Mouse (Mus musculus) midbrain, embryonic 13.5 days (tissue): ENCODE results near the gene Atn1. TPM values are rescaled to one million over a fixed set of nuclear protein-coding genes. Genes with fewer than 3 reads are reported as not detected.
A peak's percentile ranks its signal among the peaks of the same experiment; 100 is the strongest.

ENCODE experiments used
- ATAC-seq: fragments of 200-750 bp; cut with Nextera tagmentation; 2 replicates; pipeline ENCODE4 v1.8.0; 2017; ENCODE audit warnings: mild to moderate bottlenecking, moderate TSS enrichment, moderate library complexity
- H3K27ac ChIP-seq: fragments of 300-500 bp; sonication (generic); 2 replicates; pipeline ENCODE4 v1.5.1; 2015; ENCODE audit warnings: inconsistent platforms, mild to moderate bottlenecking, moderate library complexity
- H3K27me3 ChIP-seq: fragments of 300-500 bp; sonication (generic); 2 replicates; pipeline ENCODE4 v1.6.1; 2015; ENCODE audit warnings: mild to moderate bottlenecking, inconsistent platforms
- H3K36me3 ChIP-seq: fragments of 300-500 bp; sonication (generic); 2 replicates; pipeline ENCODE4 v1.6.1; 2015; ENCODE audit warnings: mild to moderate bottlenecking, inconsistent platforms
- H3K4me1 ChIP-seq: fragments of 300-500 bp; sonication (generic); replicated peaks from 2 replicates; pipeline ENCODE4 v1.6.1; 2015; ENCODE audit warnings: inconsistent platforms
- H3K4me2 ChIP-seq: fragments of 300-500 bp; sonication (generic); replicated peaks from 2 replicates; pipeline ENCODE4 v1.6.1; 2015; ENCODE audit warnings: moderate library complexity, mild to moderate bottlenecking, inconsistent platforms
- H3K4me3 ChIP-seq: fragments of 300-500 bp; sonication (generic); replicated peaks from 2 replicates; pipeline ENCODE4 v1.5.1; 2015; ENCODE audit warnings: mild to moderate bottlenecking, inconsistent platforms
- H3K9ac ChIP-seq: fragments of 300-500 bp; sonication (generic); replicated peaks from 2 replicates; pipeline ENCODE4 v1.6.1; 2015; ENCODE audit warnings: mild to moderate bottlenecking, inconsistent platforms
- H3K9me3 ChIP-seq: fragments of 300-500 bp; sonication (generic); 2 replicates; pipeline ENCODE4 v1.6.1; 2016; ENCODE audit warnings: mild to moderate bottlenecking, inconsistent platforms
- WGBS: fragments of 180-500 bp; shearing (Covaris S2); methylation state at CpG from one replicate; pipeline ENCODE4 v1.1.7; 2015; 5-methylcytosine and 5-hydroxymethylcytosine counted together
- microRNA counts: library from miRNA; unstranded; fragments of <30 nt; microRNA quantifications from one replicate; lab custom pipeline; 2016
- microRNA-seq: library from miRNA; unstranded; fragments of <30 nt; microRNA quantifications from one replicate; pipeline ENCODE4, GENCODE M21; 2016
- polyA plus RNA-seq: library from polyadenylated mRNA; unstranded; fragments of >200 nt; fragmentation: Nextera tagmentation; extraction: Ambion mirVana; gene quantifications from 2 replicates; pipeline ENCODE4 v1.2.1, GENCODE M21; 2015

The Atn1 gene
- polyA plus RNA-seq, 1 experiment from 2014 or later = 25.4 TPM

GRCm38 (mm10) chr6:124699962-124700610 lies 56.2 kb downstream of the Atn1 start:
- Histone ChIP-seq H3K9ac (no peak overlapping the region), H3K9me3 (no peaks in the 10 kb centered on the region), H3K27me3 (no peaks in the 10 kb centered on the region), H3K4me2 (no peak overlapping the region), H3K4me3 (no peak overlapping the region), H3K27ac (no peak overlapping the region), H3K4me1 (0 out of 2 replicates have a peak, but pooled peaks cover 2% of the 10 kb centered on the region), H3K36me3 (peaks cover 65% of the 10 kb centered on the region)
- no peak; the same call in 1 of the 2 replicates for ATAC-seq
- WGBS = 85% methylated on average over 11 of the region's 11 CpGs

- peaks cover 57% of the 10 kb centered on the region for H3K36me3 ChIP-seq
- H3K4me2 ChIP-seq = no peak overlapping the region
- no peaks in the 10 kb centered on the region for H3K9me3 ChIP-seq
- ATAC-seq = no peak
- peaks cover 2% of the 10 kb centered on the region; the same call in 1 of the 2 replicates for H3K4me1 ChIP-seq
- no peak overlapping the region for H3K4me3 ChIP-seq
- no peaks in the 10 kb centered on the region for H3K27me3 ChIP-seq
- H3K27ac ChIP-seq = no peak overlapping the region
- no peak overlapping the region for H3K9ac ChIP-seq
- 91% methylated on average over 4 of the region's 4 CpGs for WGBS
These were observed 57.0 kb downstream of the Atn1 start for GRCm38 (mm10) chr6:124699366-124699765.

DNA sequence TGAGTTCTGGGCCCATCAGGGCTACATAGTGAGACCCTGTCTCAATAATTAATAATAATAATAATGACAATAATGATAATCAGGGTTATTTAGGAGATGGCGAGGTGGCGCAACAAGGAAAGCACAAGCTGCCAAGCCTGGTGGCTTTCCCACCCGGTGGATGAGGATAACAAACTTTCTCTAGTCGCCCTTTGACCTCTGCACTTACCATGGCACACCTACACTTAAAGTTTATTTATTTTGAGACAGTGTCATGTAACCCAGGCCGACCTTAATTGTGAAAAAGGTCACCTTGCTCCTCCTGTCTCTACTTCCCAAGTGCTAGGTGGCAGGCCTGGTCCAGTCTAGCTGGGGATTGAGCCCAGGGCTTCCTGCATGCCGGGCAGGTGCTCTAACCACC lies 57.6 kb downstream of the Atn1 start:
- Histone ChIP-seq H3K9me3 (no peaks in the 10 kb centered on the region), H3K36me3 (peaks cover 51% of the 10 kb centered on the region), H3K9ac (no peak overlapping the region), H3K4me1 (peaks cover 5% of the 10 kb centered on the region; the same call in 1 of the 2 replicates), H3K27me3 (no peaks in the 10 kb centered on the region), H3K27ac (no peak overlapping the region), H3K4me3 (no peak overlapping the region), H3K4me2 (no peak overlapping the region)
- 84% methylated on average over 6 of the region's 6 CpGs for WGBS
- no peak for ATAC-seq

DNA sequence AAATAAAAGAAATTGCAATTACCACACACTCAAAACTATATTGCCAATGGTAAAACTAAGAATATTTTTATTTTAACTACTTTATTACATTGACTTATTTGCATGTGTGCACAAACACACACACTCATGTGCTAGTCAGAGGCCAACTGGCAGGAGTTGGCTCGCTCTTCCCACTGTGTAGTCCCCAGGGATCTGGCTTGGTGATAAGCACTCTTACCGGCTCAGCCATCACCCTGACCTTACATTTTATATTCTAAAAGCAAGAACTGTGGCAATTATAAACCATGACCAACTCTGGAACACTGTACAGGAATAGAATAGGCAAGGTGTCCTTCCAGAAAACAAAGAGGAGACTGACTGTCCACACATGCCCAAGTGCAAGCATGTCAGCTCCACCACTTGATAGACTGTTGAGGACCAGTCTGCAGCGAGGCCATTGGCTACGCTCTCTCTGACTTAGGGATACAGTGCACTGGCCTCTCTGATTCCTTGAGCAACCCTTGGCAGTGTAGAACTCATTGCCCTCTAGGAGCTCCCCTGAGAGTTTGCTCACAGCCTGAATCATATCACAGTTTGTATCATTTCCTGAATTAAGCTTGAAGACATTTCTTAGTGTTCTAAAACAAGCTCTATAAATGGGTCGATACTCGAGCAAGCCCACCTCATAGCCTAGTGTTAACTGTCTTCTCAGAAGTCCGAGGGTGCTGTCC lies 59.7 kb downstream of the Atn1 start:
- WGBS = 91% methylated on average over 7 of the region's 7 CpGs

DNA sequence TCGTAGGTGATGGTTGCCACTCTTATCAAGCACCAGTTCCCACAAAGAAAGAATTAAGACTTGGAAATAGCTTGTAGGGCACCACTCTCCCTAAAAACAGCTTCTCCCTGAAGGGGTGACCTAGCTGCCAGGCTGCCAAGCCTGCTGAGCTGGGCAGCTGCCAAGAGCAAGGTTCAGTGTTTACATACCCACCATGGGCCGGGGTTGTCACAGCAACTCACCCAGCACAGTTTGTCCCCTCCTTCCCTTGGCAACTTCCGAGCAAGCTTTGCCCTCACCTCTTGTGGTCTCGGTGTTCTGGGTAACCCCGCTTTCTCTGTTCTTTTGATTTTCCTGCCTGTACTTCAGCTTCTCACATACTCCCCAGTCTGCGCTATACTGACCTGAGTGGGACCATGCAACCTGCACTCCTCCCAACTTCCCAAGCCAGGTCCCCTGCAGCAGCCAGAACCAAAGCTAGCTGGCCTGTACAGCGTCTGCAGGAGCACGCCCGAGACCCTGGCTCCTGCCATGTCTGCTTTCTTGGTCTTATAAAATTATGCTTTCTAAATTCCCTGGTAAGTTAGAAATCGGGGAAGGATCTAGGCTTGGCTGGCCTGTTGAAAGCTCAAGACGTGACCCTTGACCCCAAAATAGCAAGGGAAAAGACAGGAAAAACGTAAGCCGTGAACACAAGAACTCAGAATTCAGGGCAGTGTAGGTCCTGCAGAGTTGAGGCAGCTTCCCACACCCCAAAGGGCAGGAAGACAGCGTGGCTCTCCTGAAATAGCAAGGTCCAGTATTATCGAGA lies 62.0 kb downstream of the Atn1 start:
- H3K27ac ChIP-seq = no peak overlapping the region
- ATAC-seq = peak; percentile 63
- WGBS = 84% methylated on average over 15 of the region's 15 CpGs
- peaks cover 7% of the 10 kb centered on the region; the same call in 1 of the 2 replicates for H3K36me3 ChIP-seq
- H3K4me1 ChIP-seq = peaks cover 5% of the 10 kb centered on the region; the same call in 1 of the 2 replicates
- no peaks in the 10 kb centered on the region for H3K9me3 ChIP-seq
- H3K4me3 ChIP-seq = no peak overlapping the region
- H3K27me3 ChIP-seq = no peaks in the 10 kb centered on the region
- no peak overlapping the region for H3K9ac ChIP-seq
- H3K4me2 ChIP-seq = no peak overlapping the region

More for the DNA sequence above, 59.7 kb downstream of the Atn1 start:
- peaks cover 5% of the 10 kb centered on the region; the same call in 1 of the 2 replicates for H3K4me1 ChIP-seq
- H3K4me3 ChIP-seq = no peak overlapping the region
- H3K4me2 ChIP-seq = no peak overlapping the region
- no peak for ATAC-seq
- peaks cover 30% of the 10 kb centered on the region for H3K36me3 ChIP-seq
- H3K9me3 ChIP-seq = no peaks in the 10 kb centered on the region
- no peak overlapping the region for H3K27ac ChIP-seq
- H3K9ac ChIP-seq = no peak overlapping the region
- H3K27me3 ChIP-seq = no peaks in the 10 kb centered on the region

GRCm38 (mm10) chr6:124693243-124693981 lies 62.9 kb downstream of the Atn1 start:
- ATAC-seq = no peak
- Histone ChIP-seq H3K4me2 (no peak overlapping the region), H3K36me3 (0 out of 2 replicates have a peak, but pooled peaks cover 5% of the 10 kb centered on the region), H3K27me3 (no peaks in the 10 kb centered on the region), H3K27ac (no peak overlapping the region), H3K9me3 (no peaks in the 10 kb centered on the region), H3K4me1 (peaks cover 5% of the 10 kb centered on the region; the same call in 1 of the 2 replicates), H3K9ac (no peak overlapping the region), H3K4me3 (no peak overlapping the region)
- WGBS = 85% methylated on average over 15 of the region's 15 CpGs

MicroRNA genes within 50 kb of the gene (microRNA counts, 519-probe panel; counts per million panel counts)
- microRNA mmu-miR-141 (lab: Ali Mortazavi, UCI) = 110 counts per million, percentile 56 among the panel's probes with 10 or more counts
- microRNA mmu-miR-200c (lab: Ali Mortazavi, UCI) = 110 counts per million, percentile 56 among the panel's probes with 10 or more counts

Small RNA genes within 50 kb of the gene (microRNA-seq; reads per million reads assigned to microRNA genes)
- gene Mir141 (3.1 reads per million, percentile 11 among the genes with 10 or more reads in this experiment), gene Mir200c (17.9 reads per million, percentile 34 among the genes with 10 or more reads in this experiment)

Other genes with a start within 250 kb of the Atn1 start
- gene C1ra, start 244.1 kb downstream of the Atn1 start, polyA plus RNA-seq = 0.12 TPM in 1 of 2 replicates, not detected in the other
- gene C1s1, start 214.2 kb downstream of the Atn1 start, polyA plus RNA-seq = 0.09 and 0.51 TPM in 2 replicates
- not detected in 2 replicates for gene C1rb, start 186.2 kb downstream of the Atn1 start, polyA plus RNA-seq
- gene C1s2, start 120.4 kb downstream of the Atn1 start, polyA plus RNA-seq = 0.13 TPM in 2 replicates
- gene Lpcat3, start 93.5 kb downstream of the Atn1 start, polyA plus RNA-seq = 39.6 and 40.0 TPM in 2 replicates
- gene Emg1, start 44.3 kb downstream of the Atn1 start, polyA plus RNA-seq = 136 and 144 TPM in 2 replicates
- 258 and 276 TPM in 2 replicates for gene Phb2, start 44.2 kb downstream of the Atn1 start, polyA plus RNA-seq
- gene Ptpn6, start 17.8 kb downstream of the Atn1 start, polyA plus RNA-seq = 3.4 and 4.1 TPM in 2 replicates
- gene Grcc10, start 15.2 kb downstream of the Atn1 start, polyA plus RNA-seq = 710 and 725 TPM in 2 replicates
- not detected in 2 replicates for gene Gm45234, start 503 bp downstream of the Atn1 start, polyA plus RNA-seq
- 27.5 and 29.7 TPM in 2 replicates for gene Eno2, start 13.1 kb upstream of the Atn1 start, polyA plus RNA-seq
- 2.3 and 4.3 TPM in 2 replicates for gene Lrrc23, start 23.2 kb upstream of the Atn1 start, polyA plus RNA-seq
- gene Spsb2, start 52.1 kb upstream of the Atn1 start, polyA plus RNA-seq = 7.7 and 8.2 TPM in 2 replicates
- 329 and 343 TPM in 2 replicates for gene Tpi1, start 57.8 kb upstream of the Atn1 start, polyA plus RNA-seq
- 202 and 204 TPM in 2 replicates for gene Usp5, start 73.0 kb upstream of the Atn1 start, polyA plus RNA-seq
- 82.7 and 89.5 TPM in 2 replicates for gene Cdca3, start 73.0 kb upstream of the Atn1 start, polyA plus RNA-seq
- 5.1 and 7.5 TPM in 2 replicates for gene Gnb3, start 83.8 kb upstream of the Atn1 start, polyA plus RNA-seq
- gene P3h3, start 101.2 kb upstream of the Atn1 start, polyA plus RNA-seq = 12.3 and 17.0 TPM in 2 replicates
- 19.2 and 22.9 TPM in 2 replicates for gene Gpr162, start 107.5 kb upstream of the Atn1 start, polyA plus RNA-seq
- gene Cd4, start 131.7 kb upstream of the Atn1 start, polyA plus RNA-seq = 0.07 TPM in 1 of 2 replicates, not detected in the other
- gene Lag3, start 155.2 kb upstream of the Atn1 start, polyA plus RNA-seq = 2.3 and 2.5 TPM in 2 replicates
- 662 and 802 TPM in 2 replicates for gene Ptms, start 163.6 kb upstream of the Atn1 start, polyA plus RNA-seq
- gene Mlf2, start 174.9 kb upstream of the Atn1 start, polyA plus RNA-seq = 419 and 462 TPM in 2 replicates
- gene Cops7a, start 209.0 kb upstream of the Atn1 start, polyA plus RNA-seq = 89.9 and 95.2 TPM in 2 replicates
- gene Pianp, start 240.2 kb upstream of the Atn1 start, polyA plus RNA-seq = 25.6 and 27.4 TPM in 2 replicates